Mouse (Mus musculus): ENCODE data around the gene Nemf.
"Not testable (repeated sequence)": the region's sequence is repeated elsewhere in the genome, so short reads cannot be mapped to it uniquely, and the experiment has no call there.

Gene Nemf

DNA sequence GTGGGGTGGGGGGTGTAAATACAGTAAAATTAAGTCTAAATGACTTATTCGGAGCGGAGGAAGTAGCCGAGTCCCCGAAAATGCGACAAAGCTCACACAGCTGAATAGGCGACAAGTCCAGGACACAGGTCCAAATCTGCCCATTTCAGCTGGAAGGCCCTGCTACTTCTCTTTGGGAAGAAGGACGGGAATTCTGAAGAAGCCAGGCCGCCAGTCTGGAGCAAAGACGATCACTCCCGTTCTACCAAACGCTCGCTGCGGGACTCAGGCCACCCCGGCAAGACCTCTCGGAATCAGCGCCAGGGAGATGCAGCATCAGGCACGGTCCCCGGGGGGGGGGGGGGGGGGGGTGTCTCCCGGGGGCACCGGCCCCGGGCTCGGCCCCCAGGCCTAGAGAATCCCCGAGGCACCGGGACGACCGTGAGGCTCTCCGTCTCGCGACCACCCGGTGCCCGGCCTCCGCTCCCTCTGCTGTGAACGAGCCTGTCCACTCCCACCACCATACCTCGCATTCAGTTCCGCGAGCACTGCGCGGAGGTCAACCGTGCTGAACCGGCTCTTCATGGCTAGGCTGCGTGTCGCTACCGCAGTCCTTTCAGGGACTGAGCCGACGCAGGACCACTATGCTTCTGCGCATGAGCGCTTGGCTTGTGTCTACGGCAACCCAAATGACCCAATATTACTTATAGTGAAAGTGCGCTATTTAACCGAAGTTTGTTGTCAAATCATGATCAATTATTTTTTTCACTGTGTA lies at the start of gene Nemf:
Gene Nemf (minus strand): TSS at position 620 of the 754 bp plus-strand sequence.
- in situ Hi-C loops (cut with MboI, MseI), result loop anchor here (5.0 kb wide), 1 partner anchor 221 kb away; no protein-coding TSS in a partner anchor

DNA sequence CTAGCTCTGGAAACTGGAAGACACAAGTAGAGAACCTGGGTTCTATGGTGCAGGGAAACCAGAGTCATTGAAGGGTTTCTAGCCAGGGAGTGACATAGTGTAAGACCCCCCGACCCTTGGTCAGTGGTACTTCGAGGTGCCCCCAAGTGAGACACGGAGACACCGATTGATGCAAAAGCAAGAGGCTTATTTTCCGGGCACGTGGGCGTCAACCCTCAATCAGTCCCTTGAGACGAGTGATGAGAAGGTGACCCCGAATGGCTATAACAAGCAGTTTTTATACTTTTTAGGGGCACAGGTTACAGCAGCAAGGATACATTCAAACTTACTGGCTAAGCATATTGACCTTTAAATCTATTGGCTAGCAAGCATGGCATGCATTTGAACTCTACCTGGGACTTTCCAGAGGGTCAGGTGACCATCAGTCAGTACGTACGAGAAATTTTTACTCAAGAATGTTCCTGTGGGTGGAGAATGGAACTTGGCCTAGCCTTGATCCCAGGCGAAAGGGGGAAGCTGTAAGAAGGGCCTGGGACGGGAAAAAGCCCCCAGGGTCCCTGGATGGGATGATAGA lies 45.7 kb upstream of the Nemf start:
- in situ Hi-C loops (cut with MboI, MseI), result no loop called here

DNA sequence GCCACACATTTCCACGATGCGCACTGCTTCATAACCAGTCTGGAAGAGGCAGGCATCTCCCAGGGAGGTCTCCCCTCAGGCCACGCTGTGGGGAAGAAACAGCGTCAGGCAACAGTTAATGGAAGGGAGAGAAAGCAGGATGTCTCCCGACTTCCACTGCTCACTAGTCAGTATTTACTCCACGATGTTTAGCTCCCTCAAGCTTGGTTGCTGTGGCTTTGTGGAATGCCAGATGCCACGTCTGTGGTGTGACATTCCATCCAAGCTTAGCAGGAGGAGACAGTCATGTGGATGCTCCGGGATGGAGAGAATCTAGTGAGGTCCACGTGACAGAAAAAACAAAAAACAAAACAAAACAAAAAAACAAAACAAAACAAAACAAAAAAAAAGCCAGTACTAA lies 45.1 kb upstream of the Nemf start:
- in situ Hi-C loops (cut with MboI, MseI), result no loop called here

DNA sequence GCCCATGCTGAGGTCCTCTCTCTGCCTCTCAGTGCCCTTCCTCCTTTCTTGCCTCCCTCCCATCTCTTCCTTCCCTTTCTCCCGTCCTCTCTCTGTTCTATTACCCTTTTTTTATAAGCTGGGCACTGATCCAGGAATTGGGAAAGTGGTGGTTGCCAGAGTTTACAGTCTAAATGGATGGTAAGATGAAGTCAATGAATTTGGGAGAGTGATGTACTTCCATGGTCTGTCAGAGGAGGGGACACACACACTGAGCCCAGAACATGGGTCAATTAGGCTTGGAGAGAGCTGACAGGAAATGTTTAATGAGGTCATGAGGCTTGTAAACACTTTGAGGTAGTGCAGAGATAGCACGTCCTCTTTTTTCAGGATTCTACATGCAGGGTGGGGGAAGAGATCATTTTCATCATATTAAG lies 43.9 kb upstream of the Nemf start:
- in situ Hi-C loops (cut with MboI, MseI), result no loop called here

DNA sequence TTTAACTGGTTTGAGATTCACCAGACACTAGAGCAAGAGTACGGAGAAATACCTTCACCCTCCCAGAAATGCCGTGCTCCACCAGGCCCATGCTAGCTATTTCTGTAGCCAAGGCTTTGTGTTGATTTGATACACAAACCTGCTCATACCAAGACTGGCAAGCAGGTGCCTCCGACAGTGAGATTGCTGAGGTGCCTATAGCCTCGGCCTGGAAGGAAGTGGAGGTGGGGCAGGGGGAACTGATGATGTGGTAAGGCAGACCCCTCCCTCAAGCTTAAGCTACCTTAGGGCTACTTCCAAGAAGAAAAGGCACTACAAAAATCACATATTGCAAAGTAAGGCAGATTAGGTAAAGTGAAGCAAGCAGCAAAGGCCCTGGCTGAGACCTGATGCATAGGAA lies 43.4 kb upstream of the Nemf start:
- in situ Hi-C loops (cut with MboI, MseI), result no loop called here

DNA sequence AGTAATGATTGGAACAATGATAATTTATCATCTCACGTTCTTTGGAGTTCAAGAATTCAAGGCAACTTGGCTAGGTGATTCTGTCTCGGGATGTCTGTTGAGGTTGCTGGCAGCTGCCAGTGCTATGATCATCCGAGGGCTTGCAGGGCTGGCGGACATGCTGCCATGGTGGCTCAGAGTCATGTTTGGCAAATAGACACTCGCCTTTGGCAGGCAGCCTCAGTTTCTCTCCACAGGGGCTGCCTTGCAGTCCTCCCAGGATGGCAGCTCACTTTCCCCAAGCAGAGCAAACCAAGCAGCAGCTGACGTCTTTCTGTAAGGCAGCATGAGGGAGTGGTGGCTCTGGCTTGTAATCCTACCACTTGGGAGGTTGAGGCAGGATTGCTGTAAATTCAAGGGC lies 37.5 kb upstream of the Nemf start:
- in situ Hi-C loops (cut with MboI, MseI), result no loop called here

DNA sequence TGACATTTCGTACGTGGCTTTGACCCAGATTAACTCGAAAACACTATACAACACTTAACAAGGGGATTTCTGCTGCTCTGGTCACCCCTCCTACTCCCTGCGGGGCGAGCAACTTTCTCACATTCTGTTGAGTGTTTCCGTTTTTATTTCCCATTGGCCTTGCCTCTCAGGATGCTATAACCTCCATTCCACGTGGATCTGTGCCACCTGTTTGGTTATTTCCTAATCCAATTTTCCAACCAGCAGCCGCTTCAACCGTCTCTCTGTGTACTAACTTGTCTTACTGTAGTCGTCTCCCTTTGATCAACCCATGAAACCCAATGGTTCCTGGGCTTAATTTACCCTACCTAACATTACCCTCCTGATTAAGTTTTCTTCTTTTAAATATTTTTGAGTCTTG lies 36.1 kb upstream of the Nemf start:
- in situ Hi-C loops (cut with MboI, MseI), result no loop called here

DNA sequence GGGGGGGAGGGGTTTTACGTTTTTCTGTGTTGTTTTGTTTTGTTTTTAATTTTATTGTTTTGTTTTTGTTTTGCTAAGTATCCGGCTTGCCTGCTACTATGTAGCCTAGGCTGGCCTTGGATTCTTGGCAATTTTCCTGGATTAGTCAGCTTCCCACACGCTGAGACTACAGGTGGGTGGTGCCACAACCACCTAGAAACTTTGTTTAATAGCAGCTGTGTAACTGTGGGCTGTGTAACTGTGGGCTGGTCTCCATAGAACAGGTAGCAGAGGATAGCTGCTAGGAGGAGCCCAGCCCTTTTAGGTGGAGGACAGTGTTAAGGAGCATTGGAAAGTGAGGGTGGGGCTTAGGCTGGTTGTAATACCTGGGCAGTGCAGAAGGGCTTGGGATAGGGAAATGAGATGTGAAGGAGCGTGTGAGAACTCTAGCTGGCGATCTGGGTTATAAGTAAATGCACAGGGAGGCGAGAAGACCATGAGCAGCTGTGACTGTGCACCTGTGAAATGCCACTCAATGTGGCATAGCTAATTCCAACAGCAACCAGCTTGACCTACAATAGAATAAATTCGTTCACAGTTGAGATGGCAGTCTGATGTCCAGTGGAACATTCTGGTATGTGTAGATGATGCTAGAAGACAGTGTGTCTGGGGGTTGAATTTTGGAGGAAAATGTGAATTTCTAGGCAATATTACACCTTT lies 33.2 kb upstream of the Nemf start:
- in situ Hi-C loops (cut with MboI, MseI), result no loop called here

DNA sequence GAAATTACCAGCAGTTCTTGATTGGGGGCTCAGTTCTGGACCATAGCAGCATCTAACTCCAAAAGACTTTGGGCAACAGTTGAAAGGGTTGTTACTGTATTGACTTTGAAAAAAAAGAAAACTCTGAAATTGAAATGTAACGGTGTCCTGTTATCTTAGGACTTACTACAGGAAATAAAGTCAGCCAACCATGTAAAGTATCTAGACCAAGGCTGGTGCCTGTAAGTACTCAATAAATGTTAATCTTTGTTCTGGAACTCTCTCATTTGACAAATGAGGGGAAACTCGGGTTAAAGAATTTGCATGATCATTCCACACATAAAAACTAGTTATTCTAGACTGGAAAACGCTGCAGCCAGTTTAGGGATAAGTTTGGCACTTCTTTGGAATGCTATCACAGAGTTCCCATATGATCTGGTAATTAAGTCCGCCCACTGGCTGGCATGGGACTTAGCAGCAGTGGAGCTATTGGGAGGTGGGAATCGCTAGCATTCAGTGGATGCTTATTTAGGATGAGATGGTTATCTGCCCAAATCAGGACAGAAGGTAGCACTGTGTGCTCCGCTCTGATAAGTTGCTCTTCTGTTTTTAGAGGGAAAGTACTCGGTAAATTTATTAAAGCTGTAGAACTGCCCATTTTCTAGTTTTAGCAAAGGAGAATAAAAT lies 32.4 kb upstream of the Nemf start:
- in situ Hi-C loops (cut with MboI, MseI), result no loop called here

DNA sequence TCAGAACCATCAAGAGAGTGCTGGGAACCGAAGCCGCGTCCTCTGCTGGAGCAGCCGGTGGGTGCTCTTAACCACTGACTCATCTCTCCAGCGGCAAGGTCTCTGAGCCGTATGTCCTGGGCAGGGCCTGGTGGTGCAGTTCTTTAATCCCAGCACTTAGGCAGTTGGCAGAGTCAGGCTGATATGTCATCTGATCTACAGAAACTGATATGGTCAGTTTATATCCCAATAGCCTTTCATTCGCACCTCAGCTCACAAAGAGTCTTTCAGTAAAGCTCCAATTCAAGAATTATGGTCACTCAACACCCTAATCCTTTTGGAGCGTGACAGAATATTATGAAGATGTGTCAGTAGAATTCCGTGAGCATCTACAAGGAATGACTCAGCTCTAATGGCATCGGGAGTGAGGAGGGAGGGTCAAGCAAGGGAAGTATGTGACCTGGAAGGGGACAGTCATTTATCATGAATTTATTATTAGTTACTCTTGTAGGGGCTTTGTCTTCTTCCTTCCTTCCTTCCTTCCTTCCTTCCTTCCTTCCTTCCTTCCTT lies 31.4 kb upstream of the Nemf start:
- in situ Hi-C loops (cut with MboI, MseI), result no loop called here

DNA sequence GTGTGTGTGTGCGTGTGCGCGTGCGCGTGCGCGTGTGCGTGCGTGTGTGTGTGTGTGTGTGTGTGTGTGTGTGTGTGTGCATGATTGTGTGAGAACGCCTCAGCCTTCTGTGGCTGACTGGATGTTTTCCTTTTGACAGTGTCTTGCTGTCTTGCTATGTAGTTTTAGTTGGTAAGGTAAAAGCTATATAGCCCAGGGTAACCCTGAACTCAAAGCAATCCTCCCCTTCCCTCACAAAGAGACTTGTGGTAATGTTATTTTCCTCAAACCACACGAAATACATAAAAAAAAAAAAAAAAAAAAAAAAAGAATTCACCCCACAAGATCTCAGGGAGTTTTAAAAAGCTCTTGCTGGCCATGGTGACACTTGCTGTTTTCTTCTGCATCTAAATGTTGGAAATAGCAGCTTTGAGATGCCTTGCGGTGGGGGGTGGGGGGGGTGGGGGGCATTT lies 29.3 kb upstream of the Nemf start:
- in situ Hi-C loops (cut with MboI, MseI), result not testable (repeated sequence)

DNA sequence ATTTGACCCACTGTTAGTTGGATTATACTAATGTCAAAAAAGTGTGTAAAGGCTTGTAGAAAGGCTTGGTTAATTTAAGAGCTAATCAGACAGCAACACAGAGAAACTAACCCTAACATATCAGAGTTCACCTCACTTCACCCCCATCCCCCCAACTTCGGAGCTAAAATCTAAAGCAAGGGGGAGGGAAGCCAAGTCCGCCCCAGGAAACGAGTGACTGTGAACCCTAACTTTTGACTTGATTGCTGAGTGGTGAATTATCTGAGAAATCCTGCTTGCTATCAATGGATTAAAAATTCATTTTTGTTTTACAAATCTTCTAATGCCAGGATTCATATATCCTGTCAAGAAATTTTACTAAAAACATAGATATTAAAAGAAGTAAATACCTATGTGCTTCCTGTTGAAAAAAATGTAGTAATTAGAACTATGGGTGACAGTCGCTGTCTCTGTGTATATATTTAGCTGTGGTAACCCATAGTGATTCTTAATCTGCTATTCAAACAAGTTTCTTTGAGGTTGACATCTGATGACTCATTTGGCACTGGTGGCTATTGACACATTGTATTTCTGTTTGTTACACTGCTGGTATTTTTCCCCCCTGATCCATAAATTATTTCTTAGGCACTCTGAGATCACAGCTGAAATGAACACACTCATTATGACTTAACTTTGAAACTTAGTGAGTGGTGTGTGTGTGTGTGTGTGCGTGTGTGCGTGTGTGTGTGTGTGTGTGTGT lies 28.7 kb upstream of the Nemf start:
- in situ Hi-C loops (cut with MboI, MseI), result no loop called here

DNA sequence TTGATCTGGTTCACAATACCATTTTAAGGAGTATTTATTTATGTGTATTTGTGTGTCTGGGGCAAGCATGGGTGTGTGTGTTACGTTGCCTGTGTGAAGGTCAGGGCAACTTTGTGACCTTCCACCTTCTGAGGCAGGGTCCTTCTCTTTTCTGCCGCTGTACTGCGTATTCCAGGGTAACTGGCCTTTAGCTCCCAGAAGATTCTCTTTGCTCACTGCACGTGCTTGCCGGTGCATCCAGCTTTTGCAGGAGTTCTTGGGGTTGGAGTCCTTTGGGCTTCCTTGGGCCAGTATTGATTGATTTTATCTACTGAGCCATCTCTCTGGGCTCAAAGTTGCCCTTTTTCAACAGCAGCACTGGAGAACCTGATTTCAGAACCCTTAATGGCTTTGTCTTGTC lies 27.6 kb upstream of the Nemf start:
- in situ Hi-C loops (cut with MboI, MseI), result loop anchor here (5.0 kb wide), 1 partner anchor 63 kb away; no protein-coding TSS in a partner anchor

DNA sequence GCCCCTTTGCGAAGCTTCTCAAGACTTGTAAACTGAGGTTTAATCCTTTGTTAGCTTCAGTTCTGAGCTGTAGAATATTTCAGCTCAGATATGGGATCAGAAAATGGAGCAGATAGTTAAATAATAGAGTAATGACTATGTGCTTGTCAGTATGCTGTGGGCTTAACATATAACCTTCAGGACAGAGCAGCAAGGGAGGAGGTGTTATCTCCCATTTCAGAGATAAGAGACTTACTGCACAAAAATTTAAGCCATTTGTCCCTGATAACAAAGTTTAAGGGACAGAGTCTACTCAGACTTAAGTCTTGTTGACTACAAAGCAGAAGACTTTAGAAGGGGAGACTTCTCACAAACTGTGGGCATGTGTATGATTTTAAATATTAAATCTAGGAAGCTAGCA lies 25.9 kb upstream of the Nemf start:
- in situ Hi-C loops (cut with MboI, MseI), result loop anchor here (5.0 kb wide), 1 partner anchor 64 kb away; no protein-coding TSS in a partner anchor

DNA sequence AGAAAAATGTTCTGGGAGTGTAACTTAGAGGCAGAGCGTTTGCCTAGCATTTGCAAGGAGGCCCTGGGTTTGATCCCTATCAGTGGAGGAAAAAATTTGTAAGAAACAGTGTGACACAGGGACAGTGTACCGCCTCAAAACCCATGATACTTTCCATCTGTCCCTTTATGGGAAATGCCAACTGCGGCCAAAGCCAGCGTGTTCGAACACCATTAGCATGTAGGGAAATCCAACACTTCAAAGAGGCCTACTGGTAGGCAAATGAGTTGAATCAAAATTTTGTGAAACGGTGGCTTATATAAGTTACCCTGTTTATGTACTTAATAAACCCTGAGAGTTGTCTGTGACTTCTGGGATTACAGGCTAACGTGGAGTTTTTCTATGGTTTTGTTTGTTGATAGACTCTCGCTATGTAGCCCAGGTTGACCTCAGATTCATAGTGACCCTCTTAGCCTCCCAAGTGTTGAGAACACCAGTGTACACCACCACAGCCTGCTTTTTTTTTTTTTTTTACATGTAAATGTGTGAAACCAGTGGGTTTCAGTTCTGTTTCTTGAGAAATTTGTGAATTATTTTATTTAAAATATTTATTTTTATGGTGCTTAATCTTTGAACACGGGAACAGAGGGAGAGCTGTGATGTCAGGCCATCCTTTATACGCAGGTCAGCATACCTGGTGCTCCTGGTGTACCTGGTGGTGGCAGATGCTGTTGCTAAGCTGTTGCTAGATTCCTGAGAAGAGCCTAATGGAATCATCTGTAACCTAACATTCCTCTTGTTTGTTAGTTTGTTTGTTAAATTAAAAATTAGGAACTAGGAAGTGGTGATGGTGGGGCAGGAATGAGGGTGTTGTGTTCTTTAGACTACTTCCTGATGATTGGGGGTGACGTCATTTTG lies 21.8 kb upstream of the Nemf start:
- in situ Hi-C loops (cut with MboI, MseI), result no loop called here

DNA sequence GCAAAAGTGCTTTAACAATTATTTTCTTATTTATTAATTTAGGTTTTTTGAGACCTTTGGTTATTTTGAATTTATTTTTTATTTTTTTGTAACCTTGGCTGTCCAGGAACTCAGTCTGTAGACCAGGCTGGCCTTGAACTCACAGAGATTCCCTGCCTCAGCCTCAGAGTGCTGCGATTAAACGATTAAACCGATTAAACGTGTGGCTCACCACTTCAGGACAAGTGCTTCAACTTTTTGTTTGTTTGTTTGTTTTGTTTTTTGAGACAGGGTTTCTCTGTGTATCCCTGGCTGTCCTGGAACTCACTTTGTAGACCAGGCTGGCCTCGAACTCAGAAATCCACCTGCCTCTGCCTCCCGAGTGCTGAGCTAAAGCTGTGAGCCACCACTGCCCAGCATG lies 20.7 kb upstream of the Nemf start:
- in situ Hi-C loops (cut with MboI, MseI), result not testable (repeated sequence)

DNA sequence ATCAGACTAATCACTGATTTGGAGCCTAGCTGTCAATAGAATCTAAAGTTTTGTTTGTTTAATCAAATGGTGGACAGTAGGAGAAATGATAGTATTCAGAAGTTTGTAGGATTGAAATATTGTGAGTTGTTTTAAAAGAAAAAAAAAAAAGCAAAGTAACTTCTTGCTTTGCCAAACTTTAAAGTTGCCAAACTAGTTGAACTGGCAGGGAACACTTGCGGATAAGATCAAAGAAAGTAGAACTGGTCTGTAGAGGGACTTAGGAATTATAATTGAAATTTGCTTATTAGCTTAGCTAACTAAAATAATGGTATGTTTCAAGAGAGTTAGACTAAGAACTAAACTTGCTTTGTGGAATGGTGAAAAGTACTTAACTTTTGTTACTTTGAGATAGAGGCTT lies 20.2 kb upstream of the Nemf start:
- in situ Hi-C loops (cut with MboI, MseI), result no loop called here

DNA sequence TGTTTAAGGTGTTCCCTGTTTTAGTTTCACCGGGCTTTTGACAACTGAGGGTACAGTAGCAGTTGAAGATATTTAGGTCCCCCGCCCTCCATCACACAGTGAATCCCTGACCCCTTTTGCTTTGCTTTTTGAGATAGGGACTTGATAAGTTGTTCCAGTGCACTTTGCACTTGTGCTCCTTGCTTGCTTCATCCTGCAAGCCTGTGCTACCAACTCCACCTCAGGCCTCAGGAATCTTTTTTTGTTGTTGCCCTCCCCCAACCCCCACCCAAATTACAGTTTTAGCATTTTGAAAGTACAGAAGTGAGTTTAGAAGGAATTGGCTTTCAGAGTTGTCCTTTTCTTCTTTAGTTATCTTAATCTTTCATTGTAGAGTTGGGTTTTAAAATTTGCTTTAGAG lies 19.2 kb upstream of the Nemf start:
- in situ Hi-C loops (cut with MboI, MseI), result no loop called here

DNA sequence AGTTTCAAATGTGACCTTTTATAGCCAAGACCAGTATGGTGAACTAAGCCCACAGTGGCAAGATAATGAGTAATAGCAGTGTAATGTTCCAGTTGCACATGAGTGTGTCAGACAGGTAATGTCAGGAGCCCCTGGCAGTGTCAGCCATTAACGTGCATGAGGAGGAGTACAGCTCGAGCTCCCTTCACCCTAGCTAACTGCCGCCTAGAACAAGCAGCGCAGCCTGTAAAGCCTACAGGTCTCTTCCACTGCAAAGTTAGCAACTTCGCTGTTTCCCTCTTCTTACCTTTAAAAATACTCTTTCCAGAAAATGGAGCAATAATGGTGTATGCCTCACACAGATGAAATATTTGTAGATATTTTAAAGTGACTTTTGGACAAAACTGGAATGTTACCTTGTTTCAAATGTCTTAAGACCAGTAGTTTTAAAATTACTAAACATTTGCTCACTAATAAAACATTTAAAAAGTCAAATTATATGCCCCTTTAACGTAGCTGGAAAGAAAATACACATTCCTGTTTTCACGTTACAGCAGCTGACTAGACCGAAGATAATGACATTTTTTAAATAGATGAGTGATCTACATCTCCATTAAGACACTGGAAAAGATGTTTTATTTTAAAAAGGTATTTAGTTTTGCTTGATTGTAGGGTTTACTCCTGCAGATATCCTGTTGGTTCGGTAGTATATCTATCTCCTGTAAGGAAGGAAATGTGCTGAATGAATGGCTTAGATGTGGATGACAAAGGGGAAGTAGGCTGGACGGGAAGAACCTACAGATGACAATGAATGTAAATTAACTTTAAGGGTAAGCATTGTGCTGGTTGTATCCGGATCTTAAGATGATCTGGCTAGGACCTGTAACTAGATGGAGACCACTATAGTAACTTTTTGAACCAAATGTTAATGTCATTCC lies 17.1 kb upstream of the Nemf start:
- in situ Hi-C loops (cut with MboI, MseI), result no loop called here

Data from regulatory T cell (primary cell).